Mouse (Mus musculus) liver, adult 2 months (tissue): Measurements from ENCODE around the gene Fgfr2. TPM values are rescaled to one million over a fixed set of nuclear protein-coding genes. Genes with fewer than 3 reads are reported as not detected.
A peak's percentile ranks its signal among the peaks of the same experiment; 100 is the strongest.

Source experiments
- DNase-seq: peaks from one replicate; pipeline ENCODE4 v3.0.0-alpha.2; 2011; ENCODE audit warnings: low read depth, low spot score; ENCODE audit errors: extremely low read depth
- H3K27ac ChIP-seq: fragments of 200-500 bp; replicated peaks from 2 replicates; pipeline ENCODE4 v1.5.1; 2012; ENCODE audit warnings: low read depth, mild to moderate bottlenecking, control low read depth, inconsistent platforms, low read length; ENCODE audit not compliant: insufficient read depth
- H3K27me3 ChIP-seq: fragments of 200-500 bp; 2 replicates; pipeline ENCODE4 v1.6.1; 2012; ENCODE audit warnings: mild to moderate bottlenecking, moderate library complexity, low read length, inconsistent platforms; ENCODE audit not compliant: control insufficient read depth, insufficient read depth
- H3K36me3 ChIP-seq: fragments of 200-500 bp; 2 replicates; pipeline ENCODE4 v1.6.1; 2012; ENCODE audit warnings: low read length, inconsistent platforms; ENCODE audit not compliant: control insufficient read depth, insufficient read depth
- H3K4me1 ChIP-seq: fragments of 200-500 bp; 2 replicates; pipeline ENCODE4 v1.6.1; 2011; ENCODE audit warnings: low read length; ENCODE audit not compliant: control insufficient read depth, insufficient read depth
- H3K4me3 ChIP-seq: fragments of 200-500 bp; 2 replicates; pipeline ENCODE4 v1.5.1; 2011; ENCODE audit warnings: low read depth, mild to moderate bottlenecking, control low read depth, low read length, moderate library complexity; ENCODE audit not compliant: insufficient read depth
- H3K79me2 ChIP-seq: fragments of 200-500 bp; 2 replicates; pipeline ENCODE4 v1.6.1; 2012; ENCODE audit warnings: inconsistent platforms, mild to moderate bottlenecking, low read length, moderate library complexity; ENCODE audit not compliant: control insufficient read depth, insufficient read depth
- H3K9ac ChIP-seq: fragments of 200-500 bp; 2 replicates; pipeline ENCODE4 v1.6.1; 2012; ENCODE audit warnings: low read depth, mild to moderate bottlenecking, control low read depth, inconsistent platforms, low read length
- CTCF ChIP-seq: fragments of 200-500 bp; IDR thresholded peaks from 2 replicates; pipeline ENCODE4 v1.5.1; 2011; ENCODE audit warnings: low read depth, low read length, control low read depth
- POLR2A ChIP-seq: fragments of 200-500 bp; IDR thresholded peaks from 2 replicates; pipeline ENCODE4 v1.6.1; 2011; ENCODE audit warnings: low read length, control low read depth; ENCODE audit not compliant: insufficient read depth; ENCODE audit errors: extremely low read depth
- WGBS: fragments of 180-500 bp; shearing (Covaris S2); methylation state at CpG from one replicate; pipeline ENCODE4 v1.1.7; 2018; 5-methylcytosine and 5-hydroxymethylcytosine counted together
- polyA plus RNA-seq: library from polyadenylated mRNA; depleted of rRNA; stranded (reverse); fragments of >200 nt; gene quantifications from 2 replicates; pipeline ENCODE4 v1.2.3, GENCODE M21; 2012
- total RNA-seq: library from RNA; depleted of rRNA; stranded (reverse); fragments of >200 nt; gene quantifications from 2 replicates; pipeline ENCODE4 v1.2.3, GENCODE M21; 2014

The Fgfr2 gene
- total and polyA plus RNA-seq, 2 experiments, result 16.7 to 35.2 TPM

DNA sequence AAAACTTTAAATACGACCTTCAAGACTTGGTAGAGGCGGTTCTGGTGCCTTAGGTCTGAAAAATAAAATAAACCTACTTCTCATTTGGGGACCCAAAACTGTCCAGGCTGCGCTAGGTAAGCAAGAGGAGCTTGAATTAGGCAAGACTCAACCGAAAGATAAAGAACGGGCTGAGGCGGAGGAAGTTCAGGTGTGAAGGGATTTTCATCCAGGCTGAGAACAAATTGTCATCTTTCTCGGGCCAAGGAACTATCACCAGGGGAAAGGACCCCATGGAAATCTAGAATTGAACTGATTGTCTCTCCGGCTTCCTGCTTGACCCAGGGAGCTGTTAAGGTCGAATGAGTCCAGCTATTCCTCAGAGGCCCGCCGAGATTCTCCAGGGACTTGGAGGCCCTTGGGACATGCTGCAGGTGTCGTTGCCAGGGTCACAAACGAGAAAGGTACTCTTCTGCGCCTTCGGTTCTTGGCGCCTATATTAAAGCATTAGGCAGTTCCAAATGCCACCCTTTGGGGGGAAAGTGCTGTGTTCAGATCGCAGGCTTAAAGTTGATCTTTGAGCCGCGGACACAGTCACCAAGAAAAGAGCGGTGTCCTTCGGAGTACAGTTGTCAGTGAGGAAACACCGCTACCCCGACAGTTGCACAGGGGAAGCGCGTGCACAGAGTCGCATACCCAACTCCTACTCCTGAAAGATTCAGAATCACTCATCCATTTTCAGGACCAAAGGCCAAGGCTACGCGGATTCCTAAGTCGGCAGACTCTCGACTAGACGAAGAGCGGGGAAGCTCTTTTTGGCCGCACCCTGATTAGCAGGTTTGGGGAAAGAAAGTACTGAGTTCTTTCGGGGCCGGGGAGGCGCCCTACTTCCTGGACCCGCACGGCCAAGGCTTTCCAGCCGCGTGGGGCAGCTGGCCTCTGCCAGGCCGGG is 1581.7 kb downstream of the Fgfr2 start:
- H3K27me3 ChIP-seq, result peaks cover 34% of the 10 kb centered on the region
- H3K9ac ChIP-seq, result no peak overlapping the region
- no peak for TF ChIP-seq CTCF
- no peak for TF ChIP-seq POLR2A
- H3K27ac ChIP-seq, result no peak overlapping the region
- no peaks in the 10 kb centered on the region for H3K36me3 ChIP-seq
- DNase-seq, result no peak
- peaks cover 3% of the 10 kb centered on the region; the same call in 1 of the 2 replicates for H3K4me1 ChIP-seq
- no peaks in the 10 kb centered on the region for H3K79me2 ChIP-seq
- WGBS, result 4% methylated on average over 41 of the region's 41 CpGs
- H3K4me3 ChIP-seq, result no peak overlapping the region

DNA sequence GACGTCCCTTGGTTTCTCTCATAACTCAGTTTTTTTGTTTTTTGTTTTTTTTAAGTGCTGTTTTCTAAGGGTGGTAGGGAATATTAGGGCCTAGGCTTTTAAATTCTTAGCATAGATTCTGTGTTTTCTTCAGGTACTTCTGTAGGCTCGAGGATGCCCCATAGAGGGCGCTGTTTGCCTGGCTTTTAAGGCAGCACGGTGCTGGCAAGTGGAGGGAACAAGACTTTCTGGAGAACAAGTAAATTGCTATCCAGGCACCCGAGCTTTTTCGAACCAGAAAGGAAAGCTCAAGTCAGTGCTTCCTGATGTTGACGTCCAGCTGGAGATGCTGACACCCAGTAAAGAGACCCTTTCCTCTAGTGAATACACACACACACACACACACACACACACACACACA is 1583.2 kb downstream of the Fgfr2 start:
- H3K27me3 ChIP-seq, result peaks cover 28% of the 10 kb centered on the region
- peak; percentile 56 for DNase-seq
- no peaks in the 10 kb centered on the region for H3K79me2 ChIP-seq
- H3K36me3 ChIP-seq, result no peaks in the 10 kb centered on the region
- WGBS, result under 1% methylated on average over 7 of the region's 7 CpGs
- H3K4me1 ChIP-seq, result peaks cover 3% of the 10 kb centered on the region; the same call in 1 of the 2 replicates
- no peak overlapping the region for H3K9ac ChIP-seq
- no peak overlapping the region for H3K4me3 ChIP-seq
- H3K27ac ChIP-seq, result no peak overlapping the region
- TF ChIP-seq POLR2A, result no peak
- peak; percentile 87 for TF ChIP-seq CTCF

DNA sequence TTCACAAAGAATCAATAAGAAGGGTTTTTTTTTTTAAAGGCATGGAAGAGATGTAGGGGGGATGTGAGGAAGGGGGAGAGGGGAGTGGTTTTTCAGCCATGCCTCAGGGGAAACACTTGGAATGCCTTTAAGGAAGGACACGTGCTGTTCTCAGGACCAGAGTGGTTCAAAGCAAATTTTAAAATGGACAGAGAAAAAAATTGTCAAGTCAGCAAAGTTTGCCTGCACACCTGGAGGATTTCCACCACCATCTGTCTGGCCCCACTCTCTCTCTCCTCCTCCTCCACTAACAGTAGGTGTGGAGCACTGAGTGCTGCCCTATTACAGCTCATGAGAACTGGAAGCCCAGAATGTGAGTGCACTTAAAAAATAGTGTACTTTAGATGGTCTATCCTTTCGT is 1619.4 kb downstream of the Fgfr2 start:
- no peak overlapping the region for H3K4me3 ChIP-seq
- 66% methylated on average over 2 of the region's 2 CpGs for WGBS

DNA sequence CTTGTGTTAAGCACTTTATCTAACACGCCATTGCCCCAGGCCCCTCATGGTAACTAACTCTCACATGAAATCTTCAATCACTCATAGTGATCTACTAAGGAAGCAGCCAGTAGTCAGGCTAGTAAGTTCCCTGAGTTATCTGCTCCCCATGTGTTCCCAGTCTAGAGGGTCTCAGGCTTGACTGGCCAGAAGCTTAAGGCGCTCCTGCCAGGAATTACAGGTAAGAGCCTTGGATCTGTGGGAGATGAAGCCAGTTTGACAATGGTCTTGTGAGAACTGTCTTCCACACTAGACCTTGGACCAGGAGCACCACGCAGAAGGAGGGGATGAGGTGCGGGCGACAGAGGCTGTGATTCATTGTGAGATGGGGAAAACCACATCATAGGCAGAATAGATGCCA is 1644.7 kb downstream of the Fgfr2 start:
- no peak for DNase-seq
- H3K27ac ChIP-seq, result no peak overlapping the region
- 94% methylated on average over 5 of the region's 5 CpGs for WGBS
- H3K79me2 ChIP-seq, result no peaks in the 10 kb centered on the region
- H3K4me1 ChIP-seq, result no peaks in the 10 kb centered on the region
- no peak overlapping the region for H3K9ac ChIP-seq
- no peaks in the 10 kb centered on the region for H3K27me3 ChIP-seq
- no peaks in the 10 kb centered on the region for H3K36me3 ChIP-seq
- no peak overlapping the region for H3K4me3 ChIP-seq
- TF ChIP-seq CTCF (no peak), POLR2A (no peak)

More for the DNA sequence above, 1619.4 kb downstream of the Fgfr2 start:
- TF ChIP-seq POLR2A (no peak), CTCF (no peak)
- Histone ChIP-seq H3K4me1 (no peaks in the 10 kb centered on the region), H3K27me3 (no peaks in the 10 kb centered on the region), H3K36me3 (no peaks in the 10 kb centered on the region), H3K79me2 (no peaks in the 10 kb centered on the region), H3K27ac (no peak overlapping the region), H3K9ac (no peak overlapping the region)
- DNase-seq, result no peak

DNA sequence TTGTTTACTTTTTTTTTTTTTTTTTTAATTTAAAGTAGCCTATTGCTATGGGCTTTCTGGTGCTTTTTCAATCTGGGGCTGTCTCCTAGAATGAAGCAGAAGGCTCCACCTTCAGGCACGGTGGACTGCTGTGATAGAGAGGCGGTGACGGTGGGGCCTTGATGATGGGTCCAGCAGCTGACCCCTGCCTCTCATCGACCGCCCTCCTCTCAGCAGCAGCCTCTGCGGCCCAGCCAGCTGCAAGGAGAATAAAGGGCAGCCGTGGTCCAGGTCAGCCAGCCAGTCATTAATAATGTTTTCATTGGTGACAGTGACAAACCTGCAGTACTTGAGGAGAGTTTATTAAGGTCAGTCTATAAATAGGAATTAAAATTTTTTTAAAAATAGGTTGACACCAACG is 1646.0 kb downstream of the Fgfr2 start:
- 47% methylated on average over 8 of the region's 8 CpGs for WGBS

DNA sequence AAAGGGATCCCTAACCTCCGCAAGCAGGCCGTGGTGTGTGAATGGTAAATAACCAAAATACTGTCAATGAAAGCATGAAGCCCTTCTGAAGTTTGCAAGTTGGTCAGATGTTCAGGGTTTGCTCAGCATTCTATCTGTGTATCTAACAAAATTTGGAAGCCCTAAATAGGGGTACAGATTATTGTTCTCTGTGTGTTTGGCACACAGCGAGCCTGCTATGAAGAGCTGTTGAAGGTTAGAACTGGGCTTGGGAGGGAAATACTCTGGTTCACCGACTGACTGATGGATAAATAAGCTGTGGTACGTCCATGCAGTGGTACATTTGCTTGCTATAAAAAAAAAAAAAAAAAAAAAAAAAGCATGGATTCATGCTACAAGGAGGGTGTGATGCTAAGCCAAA is 1651.6 kb downstream of the Fgfr2 start:
- TF ChIP-seq POLR2A (no peak), CTCF (no peak)
- H3K9ac ChIP-seq, result no peak overlapping the region
- 91% methylated on average over 5 of the region's 5 CpGs for WGBS
- no peak for DNase-seq
- no peaks in the 10 kb centered on the region for H3K79me2 ChIP-seq
- H3K27me3 ChIP-seq, result no peaks in the 10 kb centered on the region
- no peak overlapping the region for H3K27ac ChIP-seq
- H3K36me3 ChIP-seq, result no peaks in the 10 kb centered on the region
- no peak overlapping the region for H3K4me3 ChIP-seq
- H3K4me1 ChIP-seq, result no peaks in the 10 kb centered on the region

More for the DNA sequence above, 1646.0 kb downstream of the Fgfr2 start:
- Histone ChIP-seq H3K27ac (no peak overlapping the region), H3K79me2 (no peaks in the 10 kb centered on the region), H3K4me3 (no peak overlapping the region), H3K36me3 (no peaks in the 10 kb centered on the region), H3K9ac (no peak overlapping the region), H3K4me1 (no peaks in the 10 kb centered on the region), H3K27me3 (no peaks in the 10 kb centered on the region)
- DNase-seq, result no peak
- no peak for TF ChIP-seq CTCF
